Mouse (Mus musculus) embryonic facial prominence, embryonic 14.5 days (tissue): ENCODE data around the gene Igflr1. TPM values are rescaled to one million over a fixed set of nuclear protein-coding genes. Genes with fewer than 3 reads are reported as not detected.

ENCODE experiments used
- ATAC-seq: fragments of 200-750 bp; cut with Nextera tagmentation; 2 replicates; pipeline ENCODE4 v1.8.0; 2017; ENCODE audit warnings: low read depth, moderate number of reproducible peaks, moderate TSS enrichment
- DNase-seq: peaks from one replicate; pipeline ENCODE4 v3.0.0-alpha.2; 2015; ENCODE audit warnings: low spot score
- H3K27ac ChIP-seq: fragments of 300-500 bp; sonication (generic); replicated peaks from 2 replicates; pipeline ENCODE4 v1.5.1; 2014; ENCODE audit warnings: low read depth, mild to moderate bottlenecking, low read length, moderate library complexity
- H3K27me3 ChIP-seq: fragments of 300-500 bp; sonication (generic); replicated peaks from 2 replicates; pipeline ENCODE4 v1.6.1; 2014; ENCODE audit warnings: low read length; ENCODE audit not compliant: control insufficient read depth, insufficient read depth
- H3K36me3 ChIP-seq: fragments of 300-500 bp; sonication (generic); 2 replicates; pipeline ENCODE4 v1.6.1; 2014; ENCODE audit warnings: low read length, mixed read lengths; ENCODE audit not compliant: control insufficient read depth, insufficient read depth
- H3K4me1 ChIP-seq: fragments of 300-500 bp; sonication (generic); 2 replicates; pipeline ENCODE4 v1.6.1; 2014; ENCODE audit warnings: antibody characterized with exemption, low read length; ENCODE audit not compliant: control insufficient read depth, insufficient read depth
- H3K4me2 ChIP-seq: fragments of 300-500 bp; sonication (generic); 2 replicates; pipeline ENCODE4 v1.6.1; 2014; ENCODE audit warnings: low read depth, mild to moderate bottlenecking, low read length, moderate library complexity, mixed read lengths
- H3K4me3 ChIP-seq: fragments of 300-500 bp; sonication (generic); 2 replicates; pipeline ENCODE4 v1.5.1; 2014; ENCODE audit warnings: low read depth, mild to moderate bottlenecking, low read length
- H3K9ac ChIP-seq: fragments of 300-500 bp; sonication (generic); 2 replicates; pipeline ENCODE4 v1.6.1; 2014; ENCODE audit warnings: low read depth, mild to moderate bottlenecking, low read length, moderate library complexity, mixed read lengths
- H3K9me3 ChIP-seq: fragments of 300-500 bp; sonication (generic); 2 replicates; pipeline ENCODE4 v1.6.1; 2016; ENCODE audit warnings: low read length; ENCODE audit not compliant: control insufficient read depth
- WGBS: fragments of 180-500 bp; shearing (Covaris S2); extraction: QIAGEN DNeasy Blood & Tissue Kit; methylation state at CpG from one replicate; pipeline ENCODE4 v1.1.7; 2014; 5-methylcytosine and 5-hydroxymethylcytosine counted together
- polyA plus RNA-seq: library from polyadenylated mRNA; unstranded; fragments of >200 nt; fragmentation: Nextera tagmentation; extraction: Ambion mirVana; gene quantifications from 2 replicates; pipeline ENCODE4 v1.2.1, GENCODE M21; 2014

Igflr1 gene
- polyA plus RNA-seq, 1 experiment from 2014 or later: 2.1 TPM

DNA sequence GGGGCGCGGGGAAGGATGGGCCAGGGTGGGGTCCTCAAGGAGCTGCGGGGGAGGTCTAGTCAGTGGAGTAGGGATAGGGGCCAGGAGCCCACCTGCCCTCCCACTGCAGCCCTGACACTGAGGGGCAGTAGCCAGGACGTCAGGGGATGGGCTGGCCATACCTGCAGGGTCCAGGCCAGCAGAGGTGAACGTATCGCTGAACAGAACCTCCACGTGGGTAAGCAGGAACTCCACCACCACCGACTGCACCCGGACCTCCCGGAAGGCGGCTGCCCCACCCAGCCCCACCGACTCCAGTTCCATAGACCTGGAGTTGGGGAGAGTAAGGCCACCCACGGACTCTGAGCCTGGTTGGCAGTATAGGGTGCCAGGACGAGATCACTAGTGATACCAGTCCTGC lies 38.2 kb upstream of the Igflr1 start:
- peaks cover 67% of the 10 kb centered on the region for H3K36me3 ChIP-seq
- no peaks in the 10 kb centered on the region for H3K9me3 ChIP-seq
- peak overlapping the region; percentile 18; the same call in 1 of the 2 replicates for H3K4me3 ChIP-seq
- DNase-seq: no peak
- no peak for ATAC-seq
- peak overlapping the region; percentile 48; the same call in 1 of the 2 replicates for H3K27ac ChIP-seq
- peak overlapping the region; percentile 47 for H3K4me2 ChIP-seq
- H3K9ac ChIP-seq: peak overlapping the region; percentile 35; the same call in 1 of the 2 replicates
- no peaks in the 10 kb centered on the region for H3K27me3 ChIP-seq
- 0 out of 2 replicates have a peak, but pooled peaks cover 11% of the 10 kb centered on the region for H3K4me1 ChIP-seq
- 74% methylated on average over 8 of the region's 14 CpGs for WGBS

DNA sequence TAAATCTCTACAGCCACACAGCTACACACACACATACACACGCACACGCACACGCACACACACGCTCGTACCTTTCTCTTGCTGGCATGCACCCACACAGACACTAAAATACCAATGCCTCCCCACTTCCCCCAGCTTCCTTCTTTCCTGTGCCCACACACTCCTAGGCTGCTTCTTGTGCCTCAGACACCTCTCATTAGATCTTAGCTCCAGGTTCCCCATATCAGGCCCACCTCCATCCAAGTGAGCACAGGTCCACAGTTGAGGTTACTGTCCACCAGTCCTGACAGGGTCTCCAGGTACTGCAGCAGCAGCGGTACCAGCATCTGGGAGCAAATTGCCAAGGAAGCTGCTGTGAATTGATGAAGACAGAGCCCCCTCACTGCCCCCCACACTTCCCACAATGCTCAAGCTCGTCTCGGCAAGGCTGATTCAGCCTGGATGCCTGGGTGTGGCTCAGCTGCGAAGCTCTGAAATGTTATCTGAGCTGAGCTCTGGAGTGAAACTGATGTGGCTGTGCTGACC lies 33.9 kb upstream of the Igflr1 start:
- Histone ChIP-seq H3K9ac (no peak overlapping the region), H3K27ac (no peak overlapping the region), H3K36me3 (peaks cover 55% of the 10 kb centered on the region), H3K4me3 (no peak overlapping the region), H3K4me2 (no peak overlapping the region), H3K4me1 (peaks cover 17% of the 10 kb centered on the region; the same call in 1 of the 2 replicates), H3K9me3 (no peaks in the 10 kb centered on the region), H3K27me3 (no peaks in the 10 kb centered on the region)
- WGBS: 77% methylated on average over 9 of the region's 9 CpGs
- DNase-seq: peak; percentile 13
- ATAC-seq: no peak

DNA sequence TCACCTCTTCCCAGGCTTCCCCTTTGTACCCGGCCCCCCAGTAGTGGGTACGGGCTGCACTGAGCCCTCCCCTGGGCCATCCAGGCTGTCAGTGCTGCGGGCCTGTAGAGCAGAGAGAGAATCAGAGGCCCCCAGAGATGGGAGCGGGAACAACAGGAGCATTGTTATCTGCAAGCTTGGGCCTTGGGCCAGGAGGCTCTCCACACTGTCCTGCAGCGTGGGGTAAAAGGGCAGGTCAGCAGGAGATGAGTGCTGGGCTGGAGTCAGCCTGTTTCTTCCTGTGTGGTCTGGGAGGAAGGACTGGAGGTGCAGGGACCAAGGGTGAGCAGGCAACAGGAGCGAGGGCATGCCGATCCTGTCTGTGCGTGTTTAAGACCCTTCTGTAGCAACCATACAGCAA lies 32.3 kb upstream of the Igflr1 start:
- Histone ChIP-seq H3K27ac (no peak overlapping the region), H3K27me3 (no peaks in the 10 kb centered on the region), H3K4me1 (peaks cover 12% of the 10 kb centered on the region; the same call in 1 of the 2 replicates), H3K4me2 (peak overlapping the region; percentile 78; the same call in 1 of the 2 replicates), H3K9me3 (no peaks in the 10 kb centered on the region), H3K4me3 (0 out of 2 replicates have a peak overlapping the region, but pooled peaks have one; percentile 2), H3K36me3 (peaks cover 46% of the 10 kb centered on the region), H3K9ac (peak overlapping the region; percentile 46)
- no peak for ATAC-seq
- WGBS: 34% methylated on average over 5 of the region's 8 CpGs
- DNase-seq: peak; percentile 59

DNA sequence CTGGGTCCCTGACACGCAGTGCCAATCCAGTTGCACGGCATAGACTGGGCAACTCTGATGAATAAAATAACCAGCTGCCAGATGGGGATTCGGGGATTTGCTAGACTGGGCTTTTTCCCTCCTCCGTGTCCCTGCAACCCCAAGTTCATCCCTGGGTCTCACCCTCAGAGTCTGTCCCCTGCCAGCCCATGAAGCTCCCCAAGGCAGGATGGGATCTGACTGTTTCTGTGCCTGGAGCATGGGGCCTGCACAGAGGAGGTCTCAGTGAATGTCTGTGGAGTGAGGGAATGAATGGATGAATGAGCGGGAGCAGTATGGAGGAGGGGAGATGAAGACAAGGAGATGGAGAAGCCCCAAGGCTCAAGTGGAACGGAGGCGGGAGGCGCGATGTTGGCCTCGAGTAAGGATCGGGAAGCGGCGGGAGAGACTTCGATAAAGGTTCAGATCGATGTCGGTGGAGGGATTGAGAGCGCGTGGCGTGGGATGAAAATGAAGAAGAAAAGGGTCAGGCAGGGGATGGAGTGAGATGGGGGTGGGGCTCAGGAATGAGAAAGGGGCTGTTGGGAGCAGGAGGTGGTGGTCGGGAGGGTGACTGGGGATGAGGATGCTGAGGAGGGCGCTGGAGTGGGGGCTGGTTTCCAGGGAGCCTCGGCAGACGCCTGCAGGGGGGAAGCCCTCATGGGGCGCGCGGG lies 31.1 kb upstream of the Igflr1 start:
- DNase-seq (peak; percentile 7), ATAC-seq (peak; percentile 19)
- peaks cover 12% of the 10 kb centered on the region; the same call in 1 of the 2 replicates for H3K4me1 ChIP-seq
- 6% methylated on average over 25 of the region's 26 CpGs for WGBS
- H3K9me3 ChIP-seq: no peaks in the 10 kb centered on the region
- H3K27me3 ChIP-seq: no peaks in the 10 kb centered on the region
- H3K9ac ChIP-seq: peak overlapping the region; percentile 68
- H3K4me2 ChIP-seq: peak overlapping the region; percentile 78
- H3K4me3 ChIP-seq: peak overlapping the region; percentile 60
- no peak overlapping the region for H3K27ac ChIP-seq
- H3K36me3 ChIP-seq: peaks cover 40% of the 10 kb centered on the region

DNA sequence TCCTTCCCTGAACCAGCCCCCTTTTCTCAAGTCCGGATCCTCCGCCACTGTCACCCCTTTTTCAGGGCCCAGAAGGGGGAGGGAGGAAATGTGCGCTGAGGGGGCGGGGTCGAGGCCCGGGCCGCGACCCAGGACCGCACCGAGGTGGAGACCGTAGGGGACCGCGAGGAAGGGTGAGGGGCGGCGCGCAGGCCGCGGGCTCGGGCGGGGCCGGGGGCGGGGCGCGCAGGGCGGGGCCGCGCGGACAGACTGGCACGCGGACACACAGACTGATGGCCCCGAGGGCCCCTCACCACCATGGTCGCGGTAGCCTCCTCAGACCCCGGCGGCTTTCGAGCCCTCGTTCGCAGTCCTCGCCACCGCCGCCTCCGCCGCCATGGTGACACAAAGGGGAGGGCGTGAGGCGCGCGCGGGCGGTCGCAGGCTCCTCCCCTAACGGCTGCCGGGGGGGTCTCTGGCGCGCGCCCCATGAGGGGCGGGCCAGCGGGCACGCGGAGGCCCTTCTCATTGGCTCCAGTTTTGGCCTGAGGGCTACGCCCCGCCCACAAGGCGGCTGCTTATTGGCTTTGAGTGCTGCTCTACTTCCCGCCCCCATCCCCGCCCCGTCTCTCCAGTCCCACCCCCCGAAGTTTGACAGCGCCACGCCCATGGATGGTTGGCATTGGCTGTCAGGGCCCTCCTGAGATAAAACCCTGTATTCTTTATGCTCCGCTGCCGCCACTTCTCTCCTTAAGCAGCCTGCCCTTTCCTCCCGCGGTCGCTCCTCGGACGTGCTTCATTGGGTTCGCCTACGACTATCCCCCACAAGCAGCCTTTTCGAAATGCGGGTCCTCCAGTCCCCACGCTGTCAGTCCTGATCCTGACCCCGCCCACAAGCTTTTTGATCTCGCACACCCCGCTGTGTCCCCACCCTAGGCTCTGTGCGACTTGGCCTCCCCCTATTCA lies 30.3 kb upstream of the Igflr1 start, which contains the start of gene Arhgap33:
Gene Arhgap33 (minus strand): TSS at position 428 of the 945 bp plus-strand sequence.
- peak; percentile 93 for ATAC-seq
- peak; percentile 99 for DNase-seq

DNA sequence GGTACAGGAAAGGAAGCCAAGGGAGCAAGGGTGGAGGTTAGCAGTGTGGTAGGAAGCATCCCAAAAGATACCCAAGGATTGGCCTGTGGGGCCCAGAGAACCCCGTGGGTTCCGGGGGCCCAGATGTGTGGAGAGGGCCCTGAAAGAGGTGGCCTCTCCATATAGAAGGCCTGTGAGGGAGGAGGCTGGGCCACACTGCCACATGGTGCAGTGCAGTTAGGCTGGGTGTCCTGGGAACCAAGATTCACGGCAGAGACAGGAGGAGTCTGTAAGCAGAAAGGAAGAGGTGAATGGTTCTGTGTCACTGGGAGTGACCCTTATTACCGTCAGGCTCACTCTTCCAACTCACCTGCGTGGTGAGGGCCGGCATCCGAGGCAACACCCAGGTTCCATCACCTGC lies 24.7 kb upstream of the Igflr1 start:
- no peak overlapping the region for H3K27ac ChIP-seq
- H3K27me3 ChIP-seq: no peaks in the 10 kb centered on the region
- H3K9ac ChIP-seq: no peak overlapping the region
- no peak overlapping the region for H3K4me2 ChIP-seq
- H3K9me3 ChIP-seq: no peaks in the 10 kb centered on the region
- DNase-seq (no peak), ATAC-seq (no peak)
- WGBS: 87% methylated on average over 7 of the region's 7 CpGs
- no peaks in the 10 kb centered on the region for H3K4me1 ChIP-seq
- H3K4me3 ChIP-seq: no peak overlapping the region
- H3K36me3 ChIP-seq: peaks cover 40% of the 10 kb centered on the region

More for the DNA sequence above, 30.3 kb upstream of the Igflr1 start, which contains the start of gene Arhgap33:
- Histone ChIP-seq H3K4me2 (peak within 1 kb of the TSS; percentile 78), H3K9ac (peak within 1 kb of the TSS; percentile 68), H3K4me3 (peak within 1 kb of the TSS; percentile 60), H3K4me1 (peaks cover 12% of the 10 kb centered on the region; the same call in 1 of the 2 replicates), H3K9me3 (no peaks in the 10 kb centered on the region), H3K27me3 (no peaks in the 10 kb centered on the region), H3K36me3 (peaks cover 40% of the 10 kb centered on the region), H3K27ac (peak within 1 kb of the TSS; percentile 30; the same call in 1 of the 2 replicates)
- 1% methylated on average over 39 of the region's 84 CpGs for WGBS

DNA sequence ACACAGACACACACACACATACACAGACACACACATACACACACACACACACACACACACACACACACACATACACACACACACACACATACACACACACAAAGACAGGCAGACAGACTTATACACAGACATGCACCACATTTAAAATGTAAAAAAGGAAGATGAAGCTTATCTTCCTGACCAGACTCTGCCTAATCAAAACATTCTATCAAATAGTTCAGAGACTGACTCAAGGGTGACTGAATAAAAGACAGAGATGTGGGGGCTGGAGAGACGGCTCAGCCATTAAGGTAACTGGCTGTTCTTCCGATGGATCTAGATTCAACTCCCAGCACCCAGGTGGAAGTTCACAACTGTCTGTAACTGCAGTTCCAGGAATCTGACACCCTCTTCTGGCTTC lies 20.9 kb upstream of the Igflr1 start:
- H3K27me3 ChIP-seq: no peaks in the 10 kb centered on the region
- WGBS: 84% methylated on average over 2 of the region's 2 CpGs
- no peak overlapping the region for H3K27ac ChIP-seq
- DNase-seq (no peak), ATAC-seq (no peak)
- H3K9ac ChIP-seq: no peak overlapping the region
- peaks cover 66% of the 10 kb centered on the region for H3K36me3 ChIP-seq
- H3K9me3 ChIP-seq: no peaks in the 10 kb centered on the region
- H3K4me3 ChIP-seq: no peak overlapping the region
- H3K4me2 ChIP-seq: no peak overlapping the region
- no peaks in the 10 kb centered on the region for H3K4me1 ChIP-seq

DNA sequence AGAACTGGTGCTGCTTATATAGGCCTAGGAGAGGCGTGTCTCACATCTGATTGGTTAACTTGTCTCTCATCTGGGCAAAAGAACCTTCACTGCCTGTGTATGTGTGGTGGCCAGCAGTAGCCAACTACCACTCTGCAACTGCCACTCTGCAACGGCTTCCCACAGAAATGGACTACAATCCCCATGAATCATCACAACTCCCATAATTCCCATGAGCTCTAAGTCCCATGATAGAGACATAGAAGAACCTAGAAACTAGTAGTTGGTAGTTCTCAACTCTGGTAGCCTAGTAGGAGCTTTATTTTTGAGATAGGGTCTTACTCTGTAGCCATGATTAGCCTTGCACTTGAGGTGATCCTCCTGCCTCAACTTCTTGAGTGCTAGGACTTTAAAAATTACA lies 15.3 kb upstream of the Igflr1 start:
- Histone ChIP-seq H3K4me3 (no peak overlapping the region), H3K4me1 (peaks cover 11% of the 10 kb centered on the region), H3K9me3 (no peaks in the 10 kb centered on the region), H3K4me2 (no peak overlapping the region), H3K36me3 (peaks cover 44% of the 10 kb centered on the region), H3K27me3 (no peaks in the 10 kb centered on the region), H3K27ac (no peak overlapping the region), H3K9ac (no peak overlapping the region)
- no peak for DNase-seq
- no peak for ATAC-seq
- 83% methylated on average over 2 of the region's 2 CpGs for WGBS
